In genomic region chr2:133387349-133387748, GRCm38 (mm10) we compare ENCODE assay signal across 15 mouse cellular contexts.
"Had no signal": no experiment of that assay in that cellular context is flagged by ENCODE, and none has a peak within 500 bp of the region (broad histone marks: within the 10 kb centered on the region; RNA-seq: fewer than 3 reads in every experiment).

No protein-coding gene starts in this region.

- DNase-seq: liver, postnatal 0 days; lung, adult 2 months; lung, postnatal 14 days; lung, postnatal 36 days; midbrain, embryonic 14.5 days; retina, postnatal 1 day; right cerebral cortex, adult 18-20 months; right cerebral cortex, postnatal 25 days; right cerebral cortex, postnatal 4 days; spleen, adult 18-20 months; thymus, adult 18-20 months; thymus, postnatal 14 days; thymus, postnatal 36 days had no signal

- ATAC-seq: liver, postnatal 0 days; lung, postnatal 0 days; midbrain, embryonic 16.5 days had no signal
